Mouse (Mus musculus) cerebellum, adult 2 months (tissue): ENCODE results near the gene Ush1c.

Source experiments
- CTCF ChIP-seq: fragments of 200-500 bp; IDR thresholded peaks from 2 replicates; pipeline ENCODE4 v1.5.1; 2011; ENCODE audit warnings: low read depth, mild to moderate bottlenecking, control low read depth, low read length, moderate library complexity, borderline replicate concordance; ENCODE audit not compliant: insufficient read depth
- POLR2A ChIP-seq: fragments of 200-500 bp; IDR thresholded peaks from 2 replicates; pipeline ENCODE4 v1.6.1; 2011; ENCODE audit warnings: low read length, control low read depth, borderline replicate concordance; ENCODE audit not compliant: insufficient read depth

DNA sequence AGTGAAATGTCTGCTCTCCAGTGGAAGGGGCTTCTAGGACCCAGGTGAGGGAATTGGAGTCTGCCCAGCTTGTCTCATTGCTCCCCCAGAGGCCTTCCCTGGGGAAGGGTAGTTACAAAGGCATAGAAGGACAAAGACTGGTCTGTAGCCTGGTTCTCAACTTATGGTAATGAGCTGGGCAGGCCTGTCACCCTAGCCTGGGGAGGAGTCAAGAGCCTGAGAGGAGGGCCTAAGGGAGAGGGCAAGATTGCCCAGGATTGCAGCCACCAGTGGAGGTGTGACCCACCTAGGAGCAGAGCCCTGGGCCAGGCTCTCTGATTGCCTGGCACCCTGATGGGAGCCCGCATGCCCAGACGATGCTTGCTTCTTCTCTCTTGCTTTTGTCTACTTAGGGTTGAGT, 2.4 kb upstream of the Ush1c start, which contains the start of gene Otog:
- no peak for TF ChIP-seq CTCF
- TF ChIP-seq POLR2A: no peak
